Mouse (Mus musculus) bone marrow macrophage, adult 2 months (primary cell): ENCODE results near the gene Slc30a3. TPM values are rescaled to one million over a fixed set of nuclear protein-coding genes. Genes with fewer than 3 reads are reported as not detected.

Source experiments
- H3K27ac ChIP-seq: 2 replicates; pipeline ENCODE4 v1.5.1; 2012; ENCODE audit warnings: low read depth, low read length; ENCODE audit not compliant: insufficient read depth
- H3K4me1 ChIP-seq: 2 replicates; pipeline ENCODE4 v1.6.1; 2012; ENCODE audit warnings: low read length; ENCODE audit not compliant: control insufficient read depth, insufficient read depth
- H3K4me3 ChIP-seq: 2 replicates; pipeline ENCODE4 v1.5.1; 2012; ENCODE audit warnings: mild to moderate bottlenecking, low read length, moderate library complexity; ENCODE audit not compliant: insufficient read depth
- CTCF ChIP-seq: IDR thresholded peaks from 2 replicates; pipeline ENCODE4 v1.5.1; 2012; ENCODE audit warnings: low read depth, mild to moderate bottlenecking, low read length, moderate library complexity
- POLR2A ChIP-seq: IDR thresholded peaks from 2 replicates; pipeline ENCODE4 v1.6.1; 2012; ENCODE audit warnings: mild to moderate bottlenecking, low read depth, low read length, borderline replicate concordance
- polyA plus RNA-seq: library from polyadenylated mRNA; stranded (reverse); fragments of >200 nt; gene quantifications from 2 replicates; pipeline ENCODE4 v1.2.4, GENCODE M21; 2012; ENCODE audit not compliant: missing spikeins, insufficient read depth, insufficient read length

Slc30a3 gene
- not detected in 2 replicates for polyA plus RNA-seq

- H3K4me1 ChIP-seq: no peaks in the 10 kb centered on the region
- no peak for TF ChIP-seq CTCF
- no peak for TF ChIP-seq POLR2A
- H3K27ac ChIP-seq: no peak within 1 kb of the TSS
- no peak within 1 kb of the TSS for H3K4me3 ChIP-seq
These were observed at the start of gene Slc30a3 for GRCm38 (mm10) chr5:31108000-31108490. Slc30a3 (minus strand) TSS chr5:31108237.

DNA sequence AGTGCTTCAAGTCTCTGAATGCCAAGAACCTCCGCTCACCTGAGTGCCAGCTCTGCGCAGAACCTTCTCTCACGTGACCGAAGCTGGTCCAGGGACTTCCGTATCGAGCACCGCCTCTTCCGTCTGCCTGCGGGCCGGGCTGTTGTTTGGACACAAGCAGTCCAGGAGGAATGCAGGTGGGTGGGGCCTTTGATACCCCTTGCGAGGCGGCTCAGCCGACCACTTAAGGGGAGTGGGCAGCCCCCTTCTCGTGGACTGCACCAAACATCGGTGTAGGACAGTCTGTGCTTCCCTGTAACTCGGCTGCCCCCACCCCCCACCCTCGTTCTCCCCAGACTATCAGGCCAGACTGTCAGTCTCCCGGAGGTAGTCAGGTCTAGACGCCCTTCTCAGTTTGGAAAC, 46.1 kb upstream of the Slc30a3 start, which contains the start of gene Mpv17:
TSS of gene Mpv17 (minus strand) at position 100 of the 402 bp plus-strand sequence.
- Histone ChIP-seq H3K27ac (no peak within 1 kb of the TSS), H3K4me1 (peaks cover 5% of the 10 kb centered on the region), H3K4me3 (peak within 1 kb of the TSS; percentile 81)
- TF ChIP-seq POLR2A (no peak), CTCF (no peak)

DNA sequence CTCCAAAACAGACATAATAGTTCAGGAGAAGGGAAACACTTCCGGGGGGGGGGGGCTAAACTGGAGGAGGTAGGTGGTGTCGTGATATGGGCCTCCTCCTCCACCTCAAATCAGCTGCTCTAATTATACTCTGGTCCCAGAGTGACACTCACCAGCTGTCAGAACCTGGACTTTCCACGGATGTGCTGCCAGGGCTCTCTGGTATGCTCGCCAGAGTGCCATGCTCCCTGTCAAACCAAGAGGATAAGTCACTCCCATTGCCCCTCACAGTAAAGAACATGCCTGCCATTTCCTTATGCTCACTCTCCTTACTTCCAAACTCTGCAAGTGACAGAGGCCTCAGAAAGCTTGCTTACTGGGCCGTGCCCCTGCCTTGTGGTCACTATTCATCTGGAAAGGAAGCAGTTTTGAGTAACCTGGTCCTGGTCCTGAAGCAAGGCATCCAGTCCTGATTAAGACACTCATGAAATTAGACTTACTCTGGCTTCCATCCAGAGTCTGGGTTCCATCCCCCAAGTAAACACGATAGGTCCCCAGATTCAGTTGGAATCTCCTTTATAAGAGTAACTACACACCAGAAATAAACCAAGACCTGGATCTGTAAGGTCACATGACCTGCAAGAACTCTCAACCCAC, 45.6 kb upstream of the Slc30a3 start:
- TF ChIP-seq POLR2A (no peak), CTCF (no peak)
- H3K4me1 ChIP-seq: peaks cover 5% of the 10 kb centered on the region
- no peak overlapping the region for H3K27ac ChIP-seq
- H3K4me3 ChIP-seq: peak overlapping the region; percentile 81

- no peak overlapping the region for H3K27ac ChIP-seq
- no peak overlapping the region for H3K4me3 ChIP-seq
- H3K4me1 ChIP-seq: peaks cover 5% of the 10 kb centered on the region
- TF ChIP-seq POLR2A (no peak), CTCF (no peak)
These were observed 43.7 kb upstream of the Slc30a3 start for GRCm38 (mm10) chr5:31151746-31152145.

GRCm38 (mm10) chr5:31149781-31150180, 41.7 kb upstream of the Slc30a3 start:
- Histone ChIP-seq H3K27ac (no peak overlapping the region), H3K4me3 (no peak overlapping the region), H3K4me1 (peaks cover 5% of the 10 kb centered on the region)
- TF ChIP-seq CTCF (no peak), POLR2A (no peak)

DNA sequence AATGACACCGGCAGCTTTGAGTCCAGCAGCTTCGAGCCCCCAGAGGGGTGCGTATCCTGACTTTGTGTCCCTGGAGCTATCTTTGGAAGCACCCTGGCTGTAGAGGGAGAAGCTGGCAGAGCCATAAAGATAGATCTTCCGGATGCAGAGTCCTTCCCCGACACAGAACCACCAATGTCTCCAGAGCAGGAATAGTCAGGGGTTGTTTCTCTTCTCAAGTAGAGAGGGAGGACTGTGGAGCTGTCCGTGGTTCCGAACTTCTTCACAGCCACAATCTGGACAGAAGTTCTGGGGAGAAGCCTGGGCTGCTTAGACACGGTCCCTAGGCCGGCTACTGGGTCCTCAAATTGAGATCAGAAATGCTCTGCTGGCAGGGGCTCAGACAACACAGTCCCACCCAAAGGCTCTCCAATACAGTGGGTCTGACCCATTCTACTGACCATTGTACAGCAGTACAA, 31.0 kb upstream of the Slc30a3 start:
- Histone ChIP-seq H3K4me3 (no peak overlapping the region), H3K27ac (no peak overlapping the region), H3K4me1 (no peaks in the 10 kb centered on the region)
- TF ChIP-seq CTCF: no peak
- no peak for TF ChIP-seq POLR2A

- no peak within 1 kb of the TSS for H3K27ac ChIP-seq
- H3K4me3 ChIP-seq: no peak within 1 kb of the TSS
- H3K4me1 ChIP-seq: no peaks in the 10 kb centered on the region
- TF ChIP-seq CTCF (no peak), POLR2A (no peak)
These were observed 30.4 kb upstream of the Slc30a3 start, which contains the start of gene Ucn for GRCm38 (mm10) chr5:31138241-31138967. Ucn (minus strand) TSS chr5:31138829.

DNA sequence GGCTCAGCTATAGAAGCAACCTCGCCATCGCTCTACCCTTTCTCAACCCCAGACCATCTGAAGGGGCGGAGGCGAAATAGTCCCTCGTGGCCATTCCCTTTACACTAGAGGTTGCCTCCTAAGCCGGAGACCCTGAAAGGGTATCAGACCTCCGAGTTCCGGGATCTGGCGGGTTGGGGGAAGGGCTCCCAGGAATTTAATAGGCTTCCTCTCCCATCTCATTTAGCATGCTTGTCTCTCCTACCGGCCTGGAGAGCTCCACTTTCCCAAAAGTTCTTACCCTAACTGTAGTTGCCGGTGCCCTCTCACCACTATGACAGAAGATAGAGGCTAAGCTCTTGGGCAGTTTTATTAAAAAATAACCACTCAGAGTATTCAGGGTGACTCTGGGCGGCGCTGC, 29.6 kb upstream of the Slc30a3 start:
- Histone ChIP-seq H3K4me1 (no peaks in the 10 kb centered on the region), H3K27ac (no peak overlapping the region), H3K4me3 (no peak overlapping the region)
- no peak for TF ChIP-seq CTCF
- no peak for TF ChIP-seq POLR2A

DNA sequence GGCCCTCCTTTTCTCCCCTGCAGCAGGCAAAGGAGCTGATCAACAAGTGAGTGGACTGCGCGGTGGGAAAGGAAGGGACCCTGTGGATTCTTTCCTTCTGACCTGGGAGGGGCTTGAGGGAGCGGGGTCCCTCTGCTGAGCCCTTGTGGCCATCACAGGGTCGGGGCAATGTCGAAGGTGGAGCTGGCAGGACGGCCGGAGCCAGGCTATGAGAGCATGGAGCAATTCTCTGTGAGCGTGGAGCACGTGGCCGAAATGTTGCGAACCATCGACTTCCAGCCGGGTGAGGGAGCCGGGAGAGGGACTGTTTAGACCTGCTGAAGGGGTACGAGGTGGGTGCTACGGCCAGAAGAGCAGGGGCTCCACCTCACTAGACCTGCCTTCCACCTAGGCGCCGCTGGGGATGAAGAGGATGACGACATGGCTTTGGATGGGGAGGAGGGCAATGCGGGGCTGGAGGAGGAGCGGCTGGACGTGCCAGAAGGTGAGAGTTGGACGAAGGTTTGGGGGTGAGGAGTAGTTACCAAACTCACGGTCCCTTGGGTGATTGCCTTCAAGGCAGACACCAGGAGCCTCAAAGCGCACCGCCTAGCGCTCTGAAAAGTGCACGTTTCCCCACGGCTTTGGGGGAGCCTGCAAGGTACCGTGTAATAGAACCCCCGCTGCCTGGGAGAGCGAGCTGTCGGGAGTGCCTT, 28.8 kb upstream of the Slc30a3 start:
- Histone ChIP-seq H3K4me3 (no peak overlapping the region), H3K27ac (no peak overlapping the region)
- no peak for TF ChIP-seq CTCF
- TF ChIP-seq POLR2A: no peak

More for the DNA sequence above, 28.8 kb upstream of the Slc30a3 start:
- no peaks in the 10 kb centered on the region for H3K4me1 ChIP-seq
